Mouse (Mus musculus) T-cell, adult 2 months (primary cell): ENCODE data around the gene Gm10037.
"Not testable (repeated sequence)": the region's sequence is repeated elsewhere in the genome, so short reads cannot be mapped to it uniquely, and the experiment has no call there.

Experiments
- DNase-seq: peaks from one replicate; pipeline ENCODE4 v3.0.0; 2022; ENCODE audit warnings: low spot score

Gm10037 gene

GRCm38 (mm10) chr13:67830911-67831336 lies at the start of gene Gm10037:
Gm10037 (plus strand) TSS chr13:67831106.
- peak; percentile 25 for DNase-seq

DNA sequence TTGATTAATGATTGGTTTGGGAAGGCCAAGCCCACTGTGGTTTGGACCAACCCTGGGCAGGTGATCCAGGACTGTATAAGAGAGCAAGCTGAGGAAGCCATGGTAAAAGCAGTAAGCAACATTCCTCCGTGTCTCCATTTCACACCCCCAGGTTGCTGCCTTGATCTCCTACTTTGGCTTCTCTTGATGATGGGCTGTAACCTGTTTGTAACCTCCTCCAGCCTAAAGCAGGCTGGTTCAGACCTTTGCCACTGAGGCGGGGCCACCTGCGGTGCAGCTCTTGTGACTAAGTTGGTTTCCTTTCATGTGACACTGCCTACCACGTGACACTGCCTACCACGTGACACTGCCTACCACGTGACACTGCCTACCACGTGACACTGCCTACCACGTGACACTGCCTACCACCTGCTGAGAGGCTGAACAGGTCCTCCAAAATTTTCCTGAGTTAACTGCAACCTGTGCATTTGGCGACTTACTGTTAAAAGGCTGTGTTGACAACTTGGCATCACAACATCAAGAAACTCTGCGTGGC lies 38.9 kb upstream of the Gm10037 start:
- no peak for DNase-seq

DNA sequence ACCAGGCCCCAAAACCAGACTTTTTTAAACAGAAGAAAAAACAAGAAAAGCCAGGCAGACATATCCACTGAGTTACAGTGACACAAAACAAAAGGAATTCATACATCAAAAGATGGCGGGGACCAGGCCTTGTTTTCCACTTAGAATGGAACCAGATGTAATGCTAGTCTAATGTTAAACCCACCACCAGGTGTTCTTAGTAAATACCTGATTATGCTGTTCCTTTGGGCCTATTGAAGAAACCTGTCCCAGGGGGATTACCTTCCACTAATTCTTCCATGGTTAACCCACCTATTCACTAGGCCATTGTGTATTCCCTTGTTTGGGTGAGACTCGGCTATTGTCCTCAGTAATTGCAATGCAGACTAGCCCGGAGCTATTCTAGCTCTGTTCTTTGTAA lies 32.3 kb upstream of the Gm10037 start:
- no peak for DNase-seq

- DNase-seq = not testable (repeated sequence)
Measured at GRCm38 (mm10) chr13:67799151-67799550, 31.8 kb upstream of the Gm10037 start.

DNA sequence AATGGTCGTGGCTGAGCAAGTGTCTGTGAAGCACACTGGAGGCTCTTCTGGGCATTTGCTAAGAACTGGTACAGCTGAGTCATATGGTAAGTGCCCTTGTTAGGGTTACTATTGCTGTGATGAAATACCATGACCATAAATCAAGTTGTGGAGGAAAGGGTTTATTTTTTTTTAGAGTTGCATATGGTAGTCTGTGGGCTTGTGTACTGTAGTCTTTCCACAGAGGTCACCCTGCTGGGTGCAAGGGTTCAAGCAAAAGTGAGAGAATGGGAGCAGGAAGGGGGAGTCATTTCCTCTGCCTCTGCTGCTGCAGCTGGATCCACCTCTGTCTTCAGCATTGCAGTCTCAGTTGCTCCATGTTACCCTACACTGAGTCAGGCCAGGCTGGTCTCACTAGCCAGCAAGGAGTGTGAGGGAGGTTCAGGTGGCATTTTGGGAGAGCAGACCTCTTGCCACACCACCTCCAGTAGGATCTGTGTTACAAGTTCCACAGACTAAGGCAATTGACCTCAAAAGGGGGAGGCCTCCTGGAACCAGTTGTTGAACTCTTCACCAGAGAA lies 19.2 kb upstream of the Gm10037 start:
- DNase-seq = no peak

GRCm38 (mm10) chr13:67812961-67813709 lies 17.8 kb upstream of the Gm10037 start:
- no peak for DNase-seq

GRCm38 (mm10) chr13:67813710-67814660 lies 16.9 kb upstream of the Gm10037 start, which contains the start of gene Zfp273:
Zfp273 (plus strand) TSS chr13:67813740.
- peak; percentile 73 for DNase-seq

DNA sequence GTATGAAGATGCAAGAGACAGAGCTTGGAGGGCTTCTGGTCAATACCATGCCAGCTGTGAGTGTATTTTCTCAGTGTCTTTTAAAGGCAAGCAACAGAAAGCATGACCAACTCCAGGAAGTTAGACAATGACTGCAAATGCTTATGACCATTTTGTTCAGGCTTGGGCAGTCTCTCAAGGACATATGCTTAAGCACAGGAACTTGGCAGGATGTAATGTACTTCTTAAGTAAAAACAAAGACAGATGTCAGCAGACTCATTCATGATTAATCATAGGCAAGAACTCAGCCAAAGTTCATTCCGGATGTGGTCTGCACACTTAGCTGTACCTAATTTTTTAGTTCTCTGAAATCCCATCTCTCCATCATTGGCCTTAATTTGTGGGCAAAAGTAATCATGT lies 12.3 kb upstream of the Gm10037 start:
- no peak for DNase-seq

- not testable (repeated sequence) for DNase-seq
Measured at GRCm38 (mm10) chr13:67833137-67833536, 2.2 kb downstream of the Gm10037 start.

GRCm38 (mm10) chr13:67843775-67844118 lies 12.8 kb downstream of the Gm10037 start:
- DNase-seq = no peak

DNA sequence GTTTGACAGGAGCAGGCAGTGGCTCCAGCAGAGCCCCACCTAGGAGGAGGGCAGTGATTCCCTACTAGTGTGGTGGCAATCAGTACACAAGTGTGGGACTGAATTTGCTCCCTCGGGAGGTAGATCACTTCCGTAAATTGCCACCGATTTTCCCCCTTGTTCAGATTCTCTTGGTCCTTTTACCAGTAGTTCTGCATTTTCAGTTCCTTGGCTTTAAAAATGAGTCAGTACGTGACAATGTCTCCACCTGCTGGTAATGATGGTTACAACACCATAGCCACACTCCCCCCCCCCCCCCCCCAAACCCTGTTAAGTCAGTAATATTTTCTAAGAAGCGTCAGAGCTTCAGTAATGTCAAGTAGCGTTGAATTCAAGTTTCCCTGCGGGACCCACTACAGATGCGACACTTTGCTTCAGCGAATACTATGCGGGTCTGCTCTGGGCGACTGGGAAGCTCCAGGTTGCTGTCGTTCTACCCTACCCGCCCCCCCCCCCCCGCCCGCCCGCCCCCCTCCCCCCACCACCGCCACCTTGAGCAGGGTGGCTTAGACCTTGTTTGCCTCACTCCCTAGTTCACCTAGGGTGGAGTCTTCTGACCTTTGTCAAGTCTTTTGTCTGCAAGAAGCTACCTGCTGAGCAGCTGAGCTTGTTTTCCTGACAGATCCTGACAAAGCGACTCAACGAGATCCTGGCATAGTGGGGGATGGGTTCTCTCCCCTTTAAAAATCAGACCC lies 13.4 kb downstream of the Gm10037 start:
- DNase-seq = peak; percentile 41

- DNase-seq = no peak
Measured at GRCm38 (mm10) chr13:67844853-67845194, 13.9 kb downstream of the Gm10037 start.

- DNase-seq = no peak
Measured at GRCm38 (mm10) chr13:67850361-67850760, 19.5 kb downstream of the Gm10037 start.

GRCm38 (mm10) chr13:67853130-67853529 lies 22.2 kb downstream of the Gm10037 start:
- DNase-seq = no peak

- DNase-seq = no peak
Measured at GRCm38 (mm10) chr13:67853983-67854382, 23.1 kb downstream of the Gm10037 start.

DNA sequence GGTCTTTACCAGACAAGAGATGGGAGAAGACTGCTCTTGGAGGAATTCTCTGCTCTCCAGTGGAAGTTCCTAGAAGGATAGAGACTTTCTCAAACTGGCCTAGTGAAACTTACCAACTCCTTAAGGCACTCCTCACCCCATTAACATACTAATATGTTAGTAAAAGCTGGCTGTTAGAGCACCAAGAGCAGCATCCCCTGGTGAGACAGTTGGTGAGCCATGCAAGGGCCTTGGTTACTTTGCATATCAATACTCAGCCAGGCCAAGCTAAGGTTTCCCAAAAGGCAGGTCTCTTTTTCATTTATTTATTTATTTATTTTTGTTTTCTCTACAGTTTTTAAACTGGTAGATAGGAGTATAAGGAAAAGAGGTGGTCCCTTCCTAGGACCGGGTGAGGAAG lies 26.4 kb downstream of the Gm10037 start:
- DNase-seq = no peak

DNA sequence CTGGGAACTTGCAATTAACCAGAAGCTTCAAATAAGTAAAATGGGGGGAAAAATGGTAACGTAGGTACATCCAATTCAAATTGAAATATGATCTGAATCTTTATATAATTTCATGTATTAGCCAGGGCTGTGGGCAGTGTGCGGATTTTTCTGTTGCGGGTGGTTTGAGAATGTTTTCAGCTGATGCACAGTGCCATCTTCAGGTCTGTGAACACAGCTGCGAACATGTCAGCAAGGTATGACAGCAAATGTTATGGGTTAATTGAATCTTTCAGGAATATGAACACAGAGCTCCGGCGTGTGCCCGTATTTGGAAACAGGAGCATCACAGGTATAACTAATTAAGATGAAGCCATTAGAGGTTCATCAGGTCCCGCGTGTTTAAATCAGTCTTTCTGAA lies 31.6 kb downstream of the Gm10037 start:
- DNase-seq = no peak

- DNase-seq = no peak
Measured at GRCm38 (mm10) chr13:67863026-67863425, 32.1 kb downstream of the Gm10037 start, which contains the start of gene BC048507. BC048507 (plus strand) TSS chr13:67863326.

- no peak for DNase-seq
Measured at GRCm38 (mm10) chr13:67864764-67865350, 34.0 kb downstream of the Gm10037 start.

- no peak for DNase-seq
Measured at GRCm38 (mm10) chr13:67867899-67868298, 37.0 kb downstream of the Gm10037 start.

- DNase-seq = not testable (repeated sequence)
Measured at GRCm38 (mm10) chr13:67876049-67876698, 45.3 kb downstream of the Gm10037 start.
